ENCODE assay signal across 20 mouse cellular contexts in the genomic region with DNA sequence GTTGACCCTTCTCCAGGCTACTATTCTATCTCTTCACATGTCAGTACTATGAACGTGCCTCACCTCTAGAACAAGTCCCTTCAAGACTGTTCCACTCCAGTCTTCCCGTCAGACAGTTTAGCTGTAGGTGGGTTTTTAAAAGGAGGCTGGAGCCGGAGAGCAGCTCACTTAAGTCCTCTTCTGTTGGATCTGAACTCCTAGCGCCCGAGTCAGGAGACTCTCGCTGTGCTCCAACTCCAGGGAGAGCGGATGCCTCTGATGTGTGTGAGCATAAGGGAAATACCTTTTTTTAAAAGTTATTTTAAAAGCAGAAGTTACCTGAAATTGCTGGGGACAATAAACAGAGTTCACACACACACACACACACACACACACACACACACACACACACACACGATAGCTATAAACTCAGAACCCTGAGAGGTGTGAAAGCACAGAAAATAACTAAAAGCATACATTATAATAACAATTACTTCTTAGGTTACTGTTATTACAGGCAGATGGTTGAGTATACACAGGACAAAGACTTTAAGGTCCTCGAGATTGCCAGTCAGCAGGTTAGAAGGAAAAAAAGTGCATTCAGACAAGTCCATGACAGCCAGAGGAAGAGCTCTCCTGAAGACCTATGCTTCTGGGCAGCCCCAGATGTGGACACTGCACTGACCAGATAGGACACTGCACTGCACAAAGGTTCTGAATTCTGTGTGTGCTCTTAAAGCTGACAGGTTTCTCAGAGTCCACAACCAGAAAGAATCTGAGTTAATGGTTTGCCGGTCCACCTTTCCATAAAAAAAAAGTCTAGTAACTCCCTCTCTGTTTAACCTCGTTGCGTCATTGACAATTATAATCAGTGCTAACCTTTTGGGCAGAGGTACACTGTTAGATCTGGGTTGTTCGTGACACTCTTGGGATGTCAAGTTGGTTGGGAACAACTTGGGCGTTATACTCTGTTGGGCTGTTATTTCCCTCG. TPM values are rescaled to one million over a fixed set of nuclear protein-coding genes. Genes with fewer than 3 reads are reported as not detected.
A peak's percentile ranks its signal among the peaks of the same experiment; 100 is the strongest.
DNase-seq lines count a peak whose midpoint lies in the region; ATAC-seq and TF ChIP-seq lines count a peak whose summit lies in the region.
"Had no signal": no experiment of that assay in that cellular context is flagged by ENCODE, and none has a peak within 500 bp of the region (broad histone marks: within the 10 kb centered on the region; RNA-seq: fewer than 3 reads in every experiment).

No protein-coding gene starts in this region.

- TF ChIP-seq EP300 in liver, postnatal 0 days (IDR thresholded peaks at IDR 0.05; ENCODE audit: low read depth) = no peak
- no peak for TF ChIP-seq EP300 in stomach, postnatal 0 days (optimal IDR thresholded peaks at IDR 0.05)

- TF ChIP-seq POLR2A in liver, adult 2 months (IDR thresholded peaks at IDR 0.05; ENCODE audit: extremely low read depth, insufficient read depth, low read length) = no peak

- H3K4me1 ChIP-seq in heart, embryonic 10.5 days = peaks cover 70% of the 10 kb centered on the region
- H3K4me1 ChIP-seq in liver, adult 2 months (ENCODE audit: control insufficient read depth, insufficient read depth, low read length) = peaks cover 23% of the 10 kb centered on the region
- H3K4me1 ChIP-seq in liver, postnatal 0 days (ENCODE audit: insufficient read depth) = peaks cover 42% of the 10 kb centered on the region
- peaks cover 34% of the 10 kb centered on the region for H3K4me1 ChIP-seq in stomach, embryonic 15.5 days
- H3K4me1 ChIP-seq in stomach, postnatal 0 days (replicated peaks; ENCODE audit: control insufficient read depth, insufficient read depth) = peaks cover 19% of the 10 kb centered on the region

- H3K27ac ChIP-seq in heart, embryonic 10.5 days = no peak overlapping the region
- no peak overlapping the region for H3K27ac ChIP-seq in liver, adult 2 months (replicated peaks; ENCODE audit: insufficient read depth, low read depth, low read length)
- no peak overlapping the region for H3K27ac ChIP-seq in liver, postnatal 0 days (ENCODE audit: low read depth)
- H3K27ac ChIP-seq in stomach, embryonic 15.5 days = 0 out of 2 replicates have a peak overlapping the region, but pooled peaks have one; percentile 3
- no peak overlapping the region; the same call in 1 of the 2 replicates for H3K27ac ChIP-seq in stomach, postnatal 0 days (replicated peaks)
- H3K27ac ChIP-seq: forebrain, embryonic 10.5 days; hindbrain, embryonic 12.5 days had no signal

- TF ChIP-seq CTCF in liver, adult 2 months (IDR thresholded peaks at IDR 0.05; ENCODE audit: low read depth, low read length) = no peak
- TF ChIP-seq CTCF in liver, postnatal 0 days (IDR thresholded peaks at IDR 0.05; ENCODE audit: low read depth) = no peak
- no peak for TF ChIP-seq CTCF in stomach, postnatal 0 days (IDR thresholded peaks at IDR 0.05; ENCODE audit: low read depth)

- H3K4me3 ChIP-seq in heart, embryonic 10.5 days = no peak overlapping the region
- H3K4me3 ChIP-seq in liver, adult 2 months (ENCODE audit: insufficient read depth, low read depth, low read length) = no peak overlapping the region
- H3K4me3 ChIP-seq in liver, postnatal 0 days (ENCODE audit: low read depth, low read length) = no peak overlapping the region
- no peak overlapping the region for H3K4me3 ChIP-seq in stomach, embryonic 15.5 days (replicated peaks)
- H3K4me3 ChIP-seq in stomach, postnatal 0 days (ENCODE audit: low read depth, low read length) = no peak overlapping the region
- H3K4me3 ChIP-seq: embryonic facial prominence, embryonic 15.5 days; erythroblast, embryonic 14.5 days; forebrain, embryonic 10.5 days; gastrocnemius, adult 2 months; hindbrain, embryonic 12.5 days had no signal

- H3K27me3 ChIP-seq in heart, embryonic 10.5 days (ENCODE audit: insufficient read depth, poor library complexity, severe bottlenecking) = no peaks in the 10 kb centered on the region
- no peaks in the 10 kb centered on the region for H3K27me3 ChIP-seq in liver, adult 2 months (ENCODE audit: control insufficient read depth, insufficient read depth, low read length)
- no peaks in the 10 kb centered on the region for H3K27me3 ChIP-seq in liver, postnatal 0 days (ENCODE audit: insufficient read depth, low read length)
- no peaks in the 10 kb centered on the region for H3K27me3 ChIP-seq in stomach, embryonic 15.5 days (replicated peaks)
- H3K27me3 ChIP-seq in stomach, postnatal 0 days (ENCODE audit: control insufficient read depth, insufficient read depth, low read length) = no peaks in the 10 kb centered on the region
- H3K27me3 ChIP-seq: embryonic facial prominence, embryonic 15.5 days; hindbrain, embryonic 12.5 days had no signal

- peaks cover 41% of the 10 kb centered on the region for H3K79me2 ChIP-seq in liver, adult 2 months (ENCODE audit: control insufficient read depth, insufficient read depth, low read length)

- WGBS in heart, embryonic 10.5 days = 85% methylated on average over 15 of the region's 15 CpGs
- 57% methylated on average over 15 of the region's 15 CpGs for WGBS in liver, adult 2 months
- WGBS in liver, postnatal 0 days (ENCODE audit: insufficient replicate concordance) = 71% methylated on average over 15 of the region's 15 CpGs
- 81% methylated on average over 15 of the region's 15 CpGs for WGBS in stomach, embryonic 15.5 days
- 71% methylated on average over 15 of the region's 15 CpGs for WGBS in stomach, postnatal 0 days

- peak; percentile 50 for DNase-seq in heart, embryonic 10.5 days (ENCODE audit: low spot score)
- DNase-seq in heart, postnatal 4 days = no peak
- DNase-seq in kidney, adult 9 months = peak; percentile 60
- no peak for DNase-seq in kidney, postnatal 14 days
- DNase-seq in liver, adult 2 months (ENCODE audit: extremely low read depth, low read depth, low spot score) = peak; percentile 86
- DNase-seq in liver, postnatal 0 days = no peak
- no peak for DNase-seq in stomach, postnatal 0 days (ENCODE audit: low spot score)
- DNase-seq: cerebellum, adult 11 months; cerebellum, adult 8-10 months; cerebellum, postnatal 14 days; embryo, embryonic 11 days; gastrocnemius, adult 2 months; gastrocnemius, postnatal 25 days had no signal

- peaks cover 8% of the 10 kb centered on the region; the same call in 1 of the 2 replicates for H3K36me3 ChIP-seq in heart, embryonic 10.5 days
- H3K36me3 ChIP-seq in liver, adult 2 months (ENCODE audit: control insufficient read depth, insufficient read depth, low read length) = no peaks in the 10 kb centered on the region
- no peaks in the 10 kb centered on the region for H3K36me3 ChIP-seq in liver, postnatal 0 days (replicated peaks; ENCODE audit: insufficient read depth, low read length)
- H3K36me3 ChIP-seq in stomach, embryonic 15.5 days = no peaks in the 10 kb centered on the region
- H3K36me3 ChIP-seq in stomach, postnatal 0 days (ENCODE audit: control insufficient read depth, insufficient read depth, low read length) = no peaks in the 10 kb centered on the region
- H3K36me3 ChIP-seq: embryonic facial prominence, embryonic 15.5 days; hindbrain, embryonic 12.5 days had no signal

- no peak for ATAC-seq in liver, postnatal 0 days
- ATAC-seq in stomach, embryonic 15.5 days (ENCODE audit: insufficient read depth, low FRiP score, low read depth) = no peak
- ATAC-seq in stomach, postnatal 0 days (ENCODE audit: low FRiP score, low TSS enrichment) = no peak
- ATAC-seq: forebrain, embryonic 14.5 days had no signal

- no peak overlapping the region for H3K4me2 ChIP-seq in liver, postnatal 0 days (ENCODE audit: low read depth, low read length)
- H3K4me2 ChIP-seq in stomach, embryonic 15.5 days = no peak overlapping the region
- H3K4me2 ChIP-seq in stomach, postnatal 0 days (replicated peaks; ENCODE audit: low read depth) = no peak overlapping the region
- H3K4me2 ChIP-seq: embryonic facial prominence, embryonic 15.5 days; heart, embryonic 11.5 days; hindbrain, embryonic 12.5 days had no signal

- H3K9me3 ChIP-seq in heart, embryonic 10.5 days = no peaks in the 10 kb centered on the region
- H3K9me3 ChIP-seq in liver, postnatal 0 days (ENCODE audit: low read length) = no peaks in the 10 kb centered on the region
- no peaks in the 10 kb centered on the region for H3K9me3 ChIP-seq in stomach, embryonic 15.5 days
- H3K9me3 ChIP-seq in stomach, postnatal 0 days (ENCODE audit: control insufficient read depth, low read length) = no peaks in the 10 kb centered on the region
- H3K9me3 ChIP-seq: embryonic facial prominence, embryonic 15.5 days; forebrain, embryonic 10.5 days; hindbrain, embryonic 12.5 days had no signal

- H3K9ac ChIP-seq in liver, adult 2 months (ENCODE audit: low read depth, low read length) = no peak overlapping the region
- H3K9ac ChIP-seq in liver, postnatal 0 days (replicated peaks) = no peak overlapping the region
- no peak overlapping the region for H3K9ac ChIP-seq in stomach, embryonic 15.5 days
- no peak overlapping the region for H3K9ac ChIP-seq in stomach, postnatal 0 days (ENCODE audit: low read length)
- H3K9ac ChIP-seq: embryonic facial prominence, embryonic 15.5 days; hindbrain, embryonic 12.5 days had no signal

RNA-seq across cellular contexts. Expression of gene Sec24b, which starts 5.7 kb away (rescaled TPM):
- polyA plus RNA-seq in heart, embryonic 10.5 days (2016; fragmentation: Nextera tagmentation; extraction: Ambion mirVana) = 33.6 and 34.9 TPM in 2 replicates
- 10 to 100 TPM; 41.4 to 42.0 TPM for total RNA-seq in heart, postnatal 4 days (2021)
- total RNA-seq in liver, adult 2 months (2014; rRNA removed) = 7.9 and 13.0 TPM in 2 replicates
- 12.2 and 15.8 TPM in 2 replicates for polyA plus RNA-seq in liver, adult 2 months (2012; rRNA removed)
- polyA plus RNA-seq in liver, postnatal 0 days (2015; fragmentation: Nextera tagmentation; extraction: Ambion mirVana) = 4.5 and 5.4 TPM in 2 replicates
- 24.9 and 27.9 TPM in 2 replicates for polyA plus RNA-seq in stomach, embryonic 15.5 days (2015; fragmentation: Nextera tagmentation; extraction: Ambion mirVana)
- 10.9 and 12.7 TPM in 2 replicates for polyA plus RNA-seq in stomach, postnatal 0 days (2015; fragmentation: Nextera tagmentation; extraction: Ambion mirVana)

Comparison
In these comparisons a context has a peak if more than half of its experiments do, and no peak if none do; other contexts are left out.
1. DNase-seq: peak in heart, embryonic 10.5 days (single experiment), kidney, adult 9 months (single experiment) and liver, adult 2 months (single experiment); none in heart, postnatal 4 days (single experiment), kidney, postnatal 14 days (single experiment), liver, postnatal 0 days (single experiment) and stomach, postnatal 0 days (single experiment).